Mouse (Mus musculus) adrenal gland, postnatal 4 days (tissue): ENCODE measurements at regions not wholly inside any gene's neighbourhood (a gene's known extent, or its start where the extent isn't known, plus 50 kb on each side); places are given as distances from the start of the nearest gene placed in this dataset.

Source experiments
- DNase-seq, 2 experiments: peaks; one replicate each; pipeline ENCODE4 v3.0.0; 2021 to 2022; ENCODE audit warnings: low spot score in 2 of 2, mixed read lengths in 2 of 2

DNA sequence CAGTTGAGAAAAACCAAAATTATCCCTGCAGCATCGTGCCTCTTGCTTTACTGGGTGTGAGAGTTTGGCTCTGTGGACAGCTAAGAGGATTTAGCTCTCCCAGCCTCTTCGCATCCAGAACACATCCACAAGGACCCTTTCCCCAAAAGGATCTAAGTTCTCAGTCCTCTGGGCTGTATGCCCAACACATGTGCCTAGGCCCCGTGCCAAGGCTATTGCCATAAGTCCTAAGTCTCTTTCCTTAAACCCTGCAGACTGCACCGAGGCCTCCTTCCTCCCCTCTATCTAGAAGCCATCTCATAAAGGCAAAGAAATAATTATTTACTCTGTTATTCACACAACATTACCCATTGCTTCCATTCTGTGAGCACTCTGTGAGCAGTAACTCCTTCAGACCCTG is 570.8 kb upstream of the Kirrel3 start:
- DNase-seq: no peak

DNA sequence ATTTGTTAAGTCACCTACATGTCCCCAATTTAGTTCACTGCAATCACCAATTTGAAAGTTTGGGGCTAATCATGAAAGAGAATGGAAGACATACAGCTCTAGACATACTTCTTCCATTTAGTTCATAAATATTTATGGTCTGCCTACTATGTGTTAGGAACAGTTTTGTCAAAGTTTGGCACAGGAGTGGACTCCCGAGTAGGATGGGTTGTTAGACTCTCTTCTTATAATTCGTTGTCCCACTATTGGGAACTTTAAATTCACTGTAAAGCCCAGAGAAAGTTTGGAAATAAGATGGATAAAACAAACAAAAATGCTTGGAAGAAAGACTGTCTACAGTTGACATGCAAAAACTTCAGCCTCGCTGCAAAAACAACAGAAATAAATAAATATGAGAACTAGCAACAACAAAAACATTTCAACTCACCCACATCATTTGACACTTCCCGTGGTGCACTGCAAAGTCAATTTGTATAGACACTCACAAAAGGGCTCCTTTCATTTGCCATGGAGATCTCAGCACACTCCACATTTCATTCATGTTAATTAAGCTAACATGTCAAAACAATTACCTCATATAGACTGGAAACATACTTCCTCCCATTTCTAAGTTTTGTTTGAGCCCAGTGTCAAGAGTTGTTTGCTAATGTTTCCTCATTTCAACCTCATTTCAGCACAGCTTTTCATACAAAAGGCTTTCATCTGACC is 570.2 kb upstream of the Kirrel3 start:
- no peak for DNase-seq

DNA sequence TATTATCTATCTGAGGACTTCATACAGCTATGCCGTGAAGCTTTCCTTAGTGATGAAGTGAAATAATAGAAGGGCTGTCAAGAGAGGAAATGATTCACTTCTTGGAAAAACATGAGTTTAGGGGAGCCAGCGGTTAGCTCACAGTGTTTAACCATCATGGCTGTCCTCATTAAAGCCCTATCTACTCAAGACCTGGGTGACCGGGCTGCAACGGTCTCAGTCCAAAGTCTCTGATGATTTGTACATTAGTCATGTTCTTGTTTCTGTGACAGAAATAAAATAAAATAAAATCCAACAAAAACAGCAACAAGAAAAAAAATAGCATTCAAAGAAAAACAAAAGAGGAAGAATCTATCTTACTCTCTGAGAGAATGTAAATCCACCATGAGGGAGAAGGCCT is 555.4 kb upstream of the Kirrel3 start:
- no peak for DNase-seq

DNA sequence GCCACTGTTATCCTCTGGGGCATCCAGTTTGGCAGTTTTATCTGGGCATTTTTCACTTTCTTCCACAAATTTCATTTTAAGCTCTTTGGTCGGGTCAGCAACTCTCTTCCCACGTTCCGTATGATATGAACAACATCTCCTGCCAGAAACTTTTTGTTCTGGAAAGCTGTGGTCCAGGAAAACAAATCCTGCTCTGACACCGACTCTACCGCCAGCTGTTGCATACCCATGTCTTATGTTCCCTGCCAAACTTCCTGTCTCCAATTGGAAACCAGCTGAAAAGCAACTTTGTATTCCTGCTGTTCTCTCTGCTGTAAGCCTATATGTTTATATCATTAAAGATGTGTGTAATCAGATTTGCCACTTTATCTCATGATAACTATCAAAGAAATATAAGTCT is 551.6 kb upstream of the Kirrel3 start:
- no peak for DNase-seq

DNA sequence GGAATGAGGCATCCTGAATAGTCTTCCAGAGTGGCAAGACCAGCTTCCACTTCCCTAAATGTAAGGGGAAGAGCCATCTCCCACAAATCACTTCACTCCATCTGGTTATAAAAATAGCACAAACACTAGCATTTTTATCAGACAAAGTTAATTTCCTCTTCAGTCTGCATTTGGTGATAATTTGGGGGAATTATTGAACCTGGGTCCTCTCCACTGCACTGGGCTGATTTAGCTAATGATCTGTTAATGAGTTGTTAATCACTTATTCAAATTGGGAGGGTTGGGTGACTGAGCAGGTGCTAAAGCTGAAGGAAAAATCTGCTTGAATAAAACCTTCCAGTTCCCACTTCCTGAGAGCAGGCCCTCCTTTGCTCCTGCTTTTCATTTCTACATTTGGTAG is 531.4 kb upstream of the Kirrel3 start:
- no peak for DNase-seq
